Mouse (Mus musculus) embryonic facial prominence, embryonic 10.5 days (tissue): ENCODE measurements at regions not wholly inside any gene's neighbourhood (a gene's known extent, or its start where the extent isn't known, plus 50 kb on each side); places are given as distances from the start of the nearest gene placed in this dataset.
A peak's percentile ranks its signal among the peaks of the same experiment; 100 is the strongest.

ENCODE experiments used
- DNase-seq: peaks from one replicate; pipeline ENCODE4 v3.0.0-alpha.2; 2017; ENCODE audit warnings: low spot score
- H3K27ac ChIP-seq: fragments of 300-500 bp; sonication (generic); replicated peaks from 2 replicates; pipeline ENCODE4 v1.5.1; 2016; ENCODE audit warnings: mild to moderate bottlenecking
- H3K27me3 ChIP-seq: fragments of 300-500 bp; sonication (generic); replicated peaks from 2 replicates; pipeline ENCODE4 v1.6.1; 2016; ENCODE audit warnings: low read depth, mild to moderate bottlenecking; ENCODE audit not compliant: poor library complexity, severe bottlenecking
- H3K36me3 ChIP-seq: fragments of 300-500 bp; sonication (generic); replicated peaks from 2 replicates; pipeline ENCODE4 v1.6.1; 2016; ENCODE audit warnings: mild to moderate bottlenecking, moderate library complexity
- H3K4me1 ChIP-seq: fragments of 300-500 bp; sonication (generic); 2 replicates; pipeline ENCODE4 v1.6.1; 2016
- H3K4me3 ChIP-seq: fragments of 300-500 bp; sonication (generic); 2 replicates; pipeline ENCODE4 v1.5.1; 2016; ENCODE audit warnings: mild to moderate bottlenecking, moderate library complexity
- H3K9me3 ChIP-seq: fragments of 300-500 bp; sonication (generic); 2 replicates; pipeline ENCODE4 v1.6.1; 2016; ENCODE audit warnings: mild to moderate bottlenecking
- WGBS: fragments of 180-500 bp; shearing (Covaris S2); methylation state at CpG from one replicate; pipeline ENCODE4 v1.1.7; 2016; 5-methylcytosine and 5-hydroxymethylcytosine counted together

- Histone ChIP-seq H3K27ac (no peak overlapping the region; the same call in 1 of the 2 replicates), H3K27me3 (peaks cover 26% of the 10 kb centered on the region), H3K36me3 (no peaks in the 10 kb centered on the region), H3K4me1 (peaks cover 32% of the 10 kb centered on the region), H3K9me3 (no peaks in the 10 kb centered on the region), H3K4me3 (no peak overlapping the region)
- 32% methylated on average over 2 of the region's 2 CpGs for WGBS
- no peak for DNase-seq
Observed at GRCm38 (mm10) chr8:8130806-8131205, 530.2 kb downstream of the Efnb2 start.

DNA sequence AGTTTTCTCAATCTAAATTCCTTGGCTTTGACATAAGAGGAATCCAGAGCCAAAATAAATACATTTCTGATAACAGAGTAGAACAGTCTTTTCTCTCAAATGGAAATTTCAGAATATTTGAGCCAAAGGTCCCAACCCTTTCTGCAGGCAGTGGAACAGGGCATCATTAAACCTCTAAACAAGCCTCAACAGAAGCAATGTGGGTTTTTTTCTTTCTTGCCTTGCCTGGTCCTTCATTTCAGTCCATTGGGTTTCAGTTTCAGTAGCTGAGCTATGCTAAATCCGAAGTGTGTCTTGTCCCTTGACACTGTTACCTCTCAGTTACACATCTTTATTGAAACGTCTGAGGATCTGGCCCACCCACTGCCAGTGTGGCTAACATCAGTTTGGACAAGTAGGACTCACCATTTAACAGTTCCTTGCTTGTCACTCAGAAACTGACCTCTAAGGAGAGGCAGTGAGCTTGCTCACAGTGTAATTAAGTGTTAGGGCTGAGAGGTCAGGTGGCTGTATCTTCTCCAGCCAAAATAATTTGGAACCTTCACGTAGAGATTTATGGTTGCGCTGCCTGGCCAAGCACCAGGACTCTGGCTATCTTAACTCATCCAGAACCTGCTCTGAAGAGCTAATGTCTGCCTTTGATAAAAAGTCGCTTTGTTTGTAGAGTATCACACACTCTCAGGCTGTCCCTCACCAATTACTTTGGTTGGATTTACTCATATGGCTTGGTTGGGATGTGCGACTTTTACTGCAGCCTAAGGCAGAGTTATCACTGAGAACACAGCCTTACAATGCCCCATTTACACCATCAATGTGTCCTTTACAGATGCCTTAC lies 545.2 kb downstream of the Efnb2 start:
- 65% methylated on average over 6 of the region's 6 CpGs for WGBS

DNA sequence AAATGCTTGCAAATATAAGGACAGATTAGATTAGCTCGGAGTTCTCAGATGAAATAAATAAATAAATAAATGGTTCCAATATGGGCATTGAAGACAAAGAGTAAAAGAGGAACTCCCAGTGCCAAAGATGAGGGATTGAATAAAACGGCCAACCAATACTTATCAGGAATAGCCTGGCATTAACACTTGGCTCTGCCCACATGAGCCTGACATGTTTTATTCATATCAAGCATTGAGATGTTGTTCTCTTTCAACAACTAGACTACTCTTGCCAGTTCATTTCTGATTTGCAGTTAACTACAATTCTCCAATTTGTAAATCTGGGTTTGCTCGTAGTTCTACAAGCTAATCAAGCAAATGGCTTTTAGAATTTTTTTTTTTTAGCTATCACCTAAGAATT lies 546.4 kb downstream of the Efnb2 start:
- H3K4me3 ChIP-seq = no peak overlapping the region
- no peaks in the 10 kb centered on the region for H3K9me3 ChIP-seq
- no peak for DNase-seq
- WGBS = 92% methylated on average over 3 of the region's 3 CpGs
- 0 out of 2 replicates have a peak, but pooled peaks cover 3% of the 10 kb centered on the region for H3K4me1 ChIP-seq
- H3K27me3 ChIP-seq = no peaks in the 10 kb centered on the region
- H3K27ac ChIP-seq = no peak overlapping the region
- H3K36me3 ChIP-seq = no peaks in the 10 kb centered on the region

More for the DNA sequence above, 545.2 kb downstream of the Efnb2 start:
- no peaks in the 10 kb centered on the region for H3K4me1 ChIP-seq
- H3K9me3 ChIP-seq = no peaks in the 10 kb centered on the region
- H3K27ac ChIP-seq = no peak overlapping the region
- H3K27me3 ChIP-seq = no peaks in the 10 kb centered on the region
- no peak overlapping the region for H3K4me3 ChIP-seq
- H3K36me3 ChIP-seq = no peaks in the 10 kb centered on the region
- DNase-seq = no peak

DNA sequence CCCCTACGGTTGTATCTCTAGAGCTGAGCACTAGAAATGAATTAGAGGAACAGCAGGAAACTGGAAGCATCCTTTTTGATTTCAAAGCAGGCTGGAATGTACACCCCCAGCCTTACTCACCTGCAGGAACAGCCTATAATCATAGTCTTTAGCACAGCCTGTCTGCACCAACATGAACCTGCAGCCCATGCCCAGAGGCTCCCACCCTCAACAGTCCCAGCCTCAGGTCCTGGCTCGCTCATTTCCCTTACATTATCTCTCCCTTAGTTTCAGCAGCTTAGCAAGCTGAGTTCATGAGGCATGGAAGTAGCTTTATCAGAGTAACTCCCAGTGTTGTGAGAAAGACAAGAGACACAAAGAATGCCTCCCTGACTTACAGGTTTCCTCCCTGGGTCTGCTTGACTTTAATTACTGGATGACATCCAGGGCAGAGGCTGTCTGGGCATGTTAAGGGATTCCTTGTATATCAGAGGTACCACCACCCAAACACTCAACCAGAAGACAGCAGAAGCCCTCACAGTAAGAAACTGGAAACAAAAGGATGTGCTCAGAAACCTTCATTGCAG lies 551.2 kb downstream of the Efnb2 start:
- Histone ChIP-seq H3K27ac (no peak overlapping the region; the same call in 1 of the 2 replicates), H3K9me3 (no peaks in the 10 kb centered on the region), H3K36me3 (no peaks in the 10 kb centered on the region), H3K4me3 (no peak overlapping the region), H3K4me1 (0 out of 2 replicates have a peak, but pooled peaks cover 4% of the 10 kb centered on the region), H3K27me3 (no peaks in the 10 kb centered on the region)
- 63% methylated on average over 2 of the region's 2 CpGs for WGBS
- no peak for DNase-seq

DNA sequence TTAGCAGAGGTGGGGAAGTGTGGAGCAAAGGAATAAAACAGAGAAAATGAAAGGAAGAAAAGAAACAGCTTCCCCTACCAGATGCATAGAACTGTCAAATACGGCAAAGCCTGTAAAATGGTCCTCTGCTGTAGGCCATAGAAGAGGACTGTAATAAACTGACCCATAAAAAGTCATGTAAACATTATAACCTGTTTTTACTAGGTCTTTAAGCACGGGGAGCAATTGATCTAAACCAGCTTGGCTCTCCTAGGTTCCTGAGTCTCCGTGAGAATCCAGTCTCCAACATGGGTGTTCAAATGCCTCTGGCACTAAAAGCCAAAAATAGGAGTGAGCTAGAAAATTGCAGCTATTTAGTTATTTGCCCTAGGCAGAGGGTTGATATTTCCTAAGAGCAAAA lies 557.5 kb downstream of the Efnb2 start:
- DNase-seq = no peak
- H3K27ac ChIP-seq = no peak overlapping the region
- no peaks in the 10 kb centered on the region for H3K36me3 ChIP-seq
- no peaks in the 10 kb centered on the region for H3K27me3 ChIP-seq
- peaks cover 2% of the 10 kb centered on the region; the same call in 1 of the 2 replicates for H3K4me1 ChIP-seq
- no peak overlapping the region for H3K4me3 ChIP-seq
- H3K9me3 ChIP-seq = no peaks in the 10 kb centered on the region
- 64% methylated on average over 3 of the region's 3 CpGs for WGBS

DNA sequence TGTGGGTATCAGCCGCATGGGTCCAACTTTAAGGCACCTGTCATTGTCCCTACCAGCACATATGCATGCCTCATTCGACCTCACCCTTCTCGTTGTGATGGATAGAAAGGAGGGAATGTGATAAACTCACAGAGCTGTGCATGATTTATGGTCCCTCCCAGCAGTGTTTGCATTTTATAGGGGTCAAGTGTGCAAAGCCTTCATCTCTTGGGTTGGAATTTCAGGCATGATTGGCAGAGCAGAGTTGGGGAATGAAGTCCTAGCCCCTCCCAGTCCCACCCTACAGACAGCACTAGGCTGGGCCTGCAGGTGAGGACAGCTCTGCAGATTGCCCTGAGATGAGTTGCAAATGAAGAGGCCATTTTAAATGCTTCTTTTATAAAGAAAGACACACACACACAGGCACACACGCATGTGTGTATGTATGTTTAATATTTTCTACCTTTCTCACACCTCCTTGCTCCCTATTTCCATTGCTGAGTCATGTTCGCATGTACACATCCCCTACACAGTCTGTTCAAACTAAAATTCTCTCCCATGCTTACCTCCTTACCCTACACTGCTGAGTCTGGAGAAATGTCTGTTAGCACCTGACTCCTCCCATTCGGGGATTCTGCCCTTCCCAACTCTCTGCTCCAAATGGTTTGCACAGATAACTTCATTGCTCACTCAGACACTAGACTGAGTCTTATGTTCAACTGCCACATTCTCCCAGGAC lies 558.9 kb downstream of the Efnb2 start:
- H3K9me3 ChIP-seq = no peaks in the 10 kb centered on the region
- H3K27ac ChIP-seq = no peak overlapping the region
- H3K36me3 ChIP-seq = no peaks in the 10 kb centered on the region
- no peak overlapping the region for H3K4me3 ChIP-seq
- H3K27me3 ChIP-seq = no peaks in the 10 kb centered on the region
- WGBS = 80% methylated on average over 6 of the region's 6 CpGs
- DNase-seq = no peak
- H3K4me1 ChIP-seq = peaks cover 2% of the 10 kb centered on the region; the same call in 1 of the 2 replicates

DNA sequence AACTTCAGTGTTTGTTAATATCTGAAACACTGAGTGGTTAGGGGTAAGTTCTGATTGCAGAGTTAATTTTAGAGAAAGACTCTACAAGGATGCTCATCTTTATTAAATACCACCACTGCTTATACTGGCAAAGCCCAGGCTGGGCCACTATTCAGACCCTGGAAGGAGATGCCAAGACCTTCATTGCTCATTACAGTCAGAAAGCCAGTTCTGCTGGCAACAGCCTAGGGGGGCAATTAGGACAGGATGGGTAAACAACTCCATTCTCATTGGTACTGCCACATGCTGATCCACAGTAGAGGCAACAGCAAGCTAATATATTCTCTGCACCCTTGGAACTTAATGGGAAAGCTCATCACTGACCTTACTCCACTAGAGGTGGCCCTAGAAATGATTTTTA lies 568.5 kb downstream of the Efnb2 start:
- no peak overlapping the region for H3K27ac ChIP-seq
- no peaks in the 10 kb centered on the region for H3K9me3 ChIP-seq
- H3K36me3 ChIP-seq = no peaks in the 10 kb centered on the region
- no peak for DNase-seq
- H3K4me3 ChIP-seq = no peak overlapping the region
- H3K27me3 ChIP-seq = no peaks in the 10 kb centered on the region
- H3K4me1 ChIP-seq = no peaks in the 10 kb centered on the region

DNA sequence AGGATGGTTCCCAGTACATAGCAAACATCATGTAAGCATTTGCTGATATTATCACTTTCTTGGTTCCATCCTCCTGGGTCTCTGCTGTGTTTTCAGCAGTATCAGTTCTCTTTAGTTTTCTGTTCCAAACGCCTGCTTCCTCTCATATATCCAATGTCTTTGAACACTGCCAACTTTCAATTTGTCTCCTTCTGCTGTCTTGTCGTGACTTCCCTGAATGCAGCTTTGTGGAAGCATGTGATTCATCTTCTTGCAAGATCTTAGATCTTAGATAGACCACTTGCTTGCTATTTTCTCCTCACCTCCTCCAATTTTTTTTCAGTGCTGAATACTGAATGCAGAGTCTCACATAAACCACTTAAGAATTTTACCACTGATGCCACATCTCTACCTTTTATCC lies 576.4 kb downstream of the Efnb2 start:
- no peak for DNase-seq
- Histone ChIP-seq H3K9me3 (0 out of 2 replicates have a peak, but pooled peaks cover 6% of the 10 kb centered on the region), H3K4me1 (no peaks in the 10 kb centered on the region), H3K27ac (no peak overlapping the region), H3K27me3 (no peaks in the 10 kb centered on the region), H3K36me3 (no peaks in the 10 kb centered on the region), H3K4me3 (no peak overlapping the region)
- 77% methylated on average over 2 of the region's 2 CpGs for WGBS

DNA sequence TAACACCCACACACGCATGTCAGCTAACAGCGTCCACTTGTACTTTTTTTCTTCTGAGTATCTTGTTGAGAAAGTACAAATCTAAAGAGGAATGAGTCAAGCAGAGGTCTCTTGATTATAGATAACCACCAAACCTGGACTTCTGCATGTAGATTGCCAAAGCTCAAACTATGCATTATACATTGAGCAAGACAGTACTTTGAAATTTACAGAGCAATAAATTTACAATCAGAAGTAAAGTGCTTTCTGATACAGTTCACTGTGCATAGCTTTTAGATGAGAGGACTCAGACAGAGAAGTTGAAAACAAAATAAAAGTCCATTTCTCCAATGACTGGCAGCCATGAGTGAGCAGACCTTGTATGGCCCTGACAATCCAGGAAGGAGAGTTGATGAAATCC lies 597.0 kb downstream of the Efnb2 start:
- Histone ChIP-seq H3K4me1 (no peaks in the 10 kb centered on the region), H3K36me3 (no peaks in the 10 kb centered on the region), H3K27ac (no peak overlapping the region), H3K27me3 (no peaks in the 10 kb centered on the region), H3K4me3 (no peak overlapping the region), H3K9me3 (no peaks in the 10 kb centered on the region)
- no peak for DNase-seq
- WGBS = 96% methylated on average over 2 of the region's 2 CpGs

DNA sequence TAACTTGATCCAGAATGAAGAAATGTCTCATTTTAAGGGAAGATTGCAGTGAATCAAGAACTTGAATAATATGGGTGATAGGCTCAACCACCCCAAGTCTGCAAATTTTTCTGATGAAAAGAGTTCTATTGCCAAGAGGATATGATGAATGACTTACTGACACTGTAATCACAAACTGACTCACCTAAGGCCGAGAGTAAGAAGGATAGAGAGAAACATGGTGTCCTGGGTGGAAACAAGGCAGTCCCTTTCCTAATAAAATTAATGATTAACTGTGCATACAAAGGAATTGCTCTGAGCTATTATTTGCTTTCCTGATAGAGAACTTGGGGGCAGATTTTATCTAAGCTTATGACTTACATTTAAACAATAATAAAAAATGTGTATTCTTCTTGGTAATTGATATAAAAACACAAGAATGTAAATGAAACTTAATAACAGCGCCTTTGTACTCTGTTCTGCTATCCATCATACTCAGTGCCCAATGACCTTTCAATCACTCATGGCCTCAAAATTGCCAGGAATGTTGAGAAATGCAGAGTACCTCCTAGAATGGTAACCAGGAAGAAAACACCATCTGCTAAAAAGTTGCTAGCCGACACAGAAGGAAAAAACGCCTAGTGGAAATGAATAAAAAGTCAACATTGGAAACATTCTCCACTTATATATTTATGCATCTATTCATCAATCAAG lies 606.7 kb downstream of the Efnb2 start:
- Histone ChIP-seq H3K36me3 (no peaks in the 10 kb centered on the region), H3K4me3 (no peak overlapping the region), H3K27me3 (no peaks in the 10 kb centered on the region), H3K9me3 (no peaks in the 10 kb centered on the region), H3K27ac (no peak overlapping the region), H3K4me1 (peaks cover 14% of the 10 kb centered on the region)
- DNase-seq = no peak
- 68% methylated on average over 4 of the region's 4 CpGs for WGBS

GRCm38 (mm10) chr8:8051186-8051585 lies 609.9 kb downstream of the Efnb2 start:
- Histone ChIP-seq H3K4me3 (no peak overlapping the region), H3K27ac (peak overlapping the region; percentile 44; the same call in 1 of the 2 replicates), H3K27me3 (no peaks in the 10 kb centered on the region), H3K4me1 (peaks cover 14% of the 10 kb centered on the region), H3K36me3 (no peaks in the 10 kb centered on the region), H3K9me3 (no peaks in the 10 kb centered on the region)
- peak; percentile 23 for DNase-seq
- 30% methylated on average over 3 of the region's 3 CpGs for WGBS

GRCm38 (mm10) chr8:8050778-8051177 lies 610.3 kb downstream of the Efnb2 start:
- Histone ChIP-seq H3K36me3 (no peaks in the 10 kb centered on the region), H3K4me3 (no peak overlapping the region), H3K27ac (peak overlapping the region; percentile 44; the same call in 1 of the 2 replicates), H3K9me3 (no peaks in the 10 kb centered on the region), H3K27me3 (no peaks in the 10 kb centered on the region), H3K4me1 (peaks cover 14% of the 10 kb centered on the region)
- DNase-seq = no peak
- WGBS = 47% methylated on average over 3 of the region's 3 CpGs
